Mouse (Mus musculus): ENCODE results near the gene Fam92a.
"Not testable (repeated sequence)": the region's sequence is repeated elsewhere in the genome, so short reads cannot be mapped to it uniquely, and the experiment has no call there.

Fam92a gene

GRCm38 (mm10) chr4:12171318-12172091, at the start of gene Fam92a:
Fam92a (minus strand) TSS chr4:12172015.
- DNase-seq = peak; percentile 41 to 53

GRCm38 (mm10) chr4:12178992-12179391, 7.2 kb upstream of the Fam92a start:
- no peak for DNase-seq

- no peak for DNase-seq
These were observed 863 bp downstream of the Fam92a start for GRCm38 (mm10) chr4:12170986-12171317.

GRCm38 (mm10) chr4:12147660-12148059, 24.2 kb downstream of the Fam92a start:
- DNase-seq = no peak

GRCm38 (mm10) chr4:12141516-12141915, 30.3 kb downstream of the Fam92a start:
- DNase-seq = not testable (repeated sequence)

- peak; percentile 26 to 36 for DNase-seq
These were observed 31.2 kb downstream of the Fam92a start for GRCm38 (mm10) chr4:12140592-12141062.

GRCm38 (mm10) chr4:12140141-12140567, 31.7 kb downstream of the Fam92a start, which contains the start of gene Rbm12b1:
Rbm12b1 (plus strand) TSS chr4:12140264.
- DNase-seq = peak; percentile 72 to 77

All from B cell, adult 2 months (primary cell).